Mouse (Mus musculus) fat pad, adult 2 months (tissue): ENCODE results near the gene Eng.

Source experiments
- DNase-seq: peaks from one replicate; pipeline ENCODE4 v3.0.0-alpha.2; 2011; ENCODE audit warnings: low read depth, low spot score; ENCODE audit errors: extremely low read depth

Eng gene

GRCm38 (mm10) chr2:32728463-32728862 lies 82.1 kb downstream of the Eng start:
- no peak for DNase-seq

GRCm38 (mm10) chr2:32729547-32729946 lies 83.2 kb downstream of the Eng start:
- no peak for DNase-seq

GRCm38 (mm10) chr2:32730854-32731253 lies 84.5 kb downstream of the Eng start:
- DNase-seq, result no peak

GRCm38 (mm10) chr2:32731911-32732310 lies 85.5 kb downstream of the Eng start:
- no peak for DNase-seq
